ENCODE assay signal across 14 mouse cellular contexts in the genomic region with DNA sequence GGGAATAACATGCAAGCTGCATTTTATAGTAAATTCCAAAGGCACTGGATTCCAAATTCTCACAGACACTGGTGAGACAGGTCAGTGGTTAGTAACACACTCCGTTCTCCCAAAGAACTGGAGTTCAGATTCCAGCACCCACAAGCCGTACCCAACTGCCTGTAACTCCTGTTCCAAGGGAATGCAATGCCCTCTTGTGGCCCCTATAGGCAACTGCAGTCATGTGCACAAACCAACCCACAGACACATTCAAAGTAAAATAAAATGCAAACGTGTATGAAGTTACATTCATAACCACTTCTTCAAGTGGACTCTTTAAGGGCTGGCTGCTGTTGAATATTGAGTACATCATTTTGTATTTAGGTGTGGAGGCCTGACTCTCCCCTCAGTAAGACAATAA.
DNase-seq lines count a peak whose midpoint lies in the region; ATAC-seq and TF ChIP-seq lines count a peak whose summit lies in the region.
"Had no signal": no experiment of that assay in that cellular context is flagged by ENCODE, and none has a peak within 500 bp of the region (broad histone marks: within the 10 kb centered on the region; RNA-seq: fewer than 3 reads in every experiment).

No protein-coding gene starts in this region.

- H3K4me1 ChIP-seq in hindbrain, postnatal 0 days (ENCODE audit: insufficient read depth, low read length): peaks cover 15% of the 10 kb centered on the region; the same call in 1 of the 2 replicates
- peaks cover 18% of the 10 kb centered on the region for H3K4me1 ChIP-seq in hindbrain, embryonic 13.5 days (replicated peaks)
- H3K4me1 ChIP-seq in testis, adult 2 months (ENCODE audit: control insufficient read depth, insufficient read depth, low read length): peaks cover 3% of the 10 kb centered on the region; the same call in 1 of the 2 replicates
- H3K4me1 ChIP-seq in stomach, postnatal 0 days (replicated peaks; ENCODE audit: control insufficient read depth, insufficient read depth): 0 out of 2 replicates have a peak, but pooled peaks cover 3% of the 10 kb centered on the region
- H3K4me1 ChIP-seq in kidney, embryonic 14.5 days (ENCODE audit: control insufficient read depth, insufficient read depth, low read length): no peaks in the 10 kb centered on the region
- H3K4me1 ChIP-seq: embryonic facial prominence, embryonic 12.5 days had no signal

- TF ChIP-seq EP300 in stomach, postnatal 0 days (optimal IDR thresholded peaks at IDR 0.05): no peak

- no peaks in the 10 kb centered on the region for H3K9me3 ChIP-seq in hindbrain, postnatal 0 days (ENCODE audit: low read length)
- no peaks in the 10 kb centered on the region for H3K9me3 ChIP-seq in hindbrain, embryonic 13.5 days
- no peaks in the 10 kb centered on the region for H3K9me3 ChIP-seq in stomach, postnatal 0 days (ENCODE audit: control insufficient read depth, low read length)
- no peaks in the 10 kb centered on the region for H3K9me3 ChIP-seq in kidney, embryonic 14.5 days (ENCODE audit: control insufficient read depth, low read length)
- H3K9me3 ChIP-seq: embryonic facial prominence, embryonic 12.5 days had no signal

- no peak for TF ChIP-seq POLR2A in testis, adult 2 months (IDR thresholded peaks at IDR 0.05; ENCODE audit: control insufficient read depth, low read depth, low read length)

- peak; percentile 42 for TF ChIP-seq CTCF in hindbrain, postnatal 0 days (IDR thresholded peaks at IDR 0.05; ENCODE audit: low read depth)
- peak; percentile 60; the same call in 1 of the 2 replicates for TF ChIP-seq CTCF in testis, adult 2 months (IDR thresholded peaks at IDR 0.05; ENCODE audit: control insufficient read depth, insufficient read depth, insufficient replicate concordance, low read depth, low read length)
- peak; percentile 52 for TF ChIP-seq CTCF in stomach, postnatal 0 days (IDR thresholded peaks at IDR 0.05; ENCODE audit: low read depth)

- ATAC-seq in hindbrain, postnatal 0 days: no peak
- no peak for ATAC-seq in hindbrain, embryonic 13.5 days (ENCODE audit: low FRiP score)
- no peak for ATAC-seq in stomach, postnatal 0 days (ENCODE audit: low FRiP score, low TSS enrichment)
- no peak for ATAC-seq in kidney, embryonic 14.5 days (ENCODE audit: low FRiP score, low TSS enrichment)

- no peak for DNase-seq in hindbrain, postnatal 0 days (ENCODE audit: low spot score)
- no peak for DNase-seq in testis, postnatal 10 days (ENCODE audit: low spot score)
- peak; percentile 70 for DNase-seq in R1 (ENCODE audit: low read depth, low spot score)
- no peak for DNase-seq in stomach, postnatal 0 days (ENCODE audit: low spot score)
- DNase-seq in adrenal gland, postnatal 4 days (ENCODE audit: low spot score in 2 of 2): no peak
- DNase-seq: adrenal gland, postnatal 14 days; cerebellum, adult 9-10 months; kidney, postnatal 4 days had no signal

- H3K27ac ChIP-seq in hindbrain, postnatal 0 days: no peak overlapping the region
- no peak overlapping the region for H3K27ac ChIP-seq in hindbrain, embryonic 13.5 days
- no peak overlapping the region for H3K27ac ChIP-seq in testis, adult 2 months (ENCODE audit: control insufficient read depth, insufficient read depth, low read depth, low read length)
- no peak overlapping the region for H3K27ac ChIP-seq in stomach, postnatal 0 days (replicated peaks)
- H3K27ac ChIP-seq in kidney, embryonic 14.5 days (ENCODE audit: low read depth, low read length): no peak overlapping the region
- H3K27ac ChIP-seq: embryonic facial prominence, embryonic 12.5 days; hindbrain, embryonic 14.5 days had no signal

- H3K27me3 ChIP-seq in hindbrain, postnatal 0 days (ENCODE audit: insufficient read depth, low read length): no peaks in the 10 kb centered on the region
- H3K27me3 ChIP-seq in hindbrain, embryonic 13.5 days: no peaks in the 10 kb centered on the region
- H3K27me3 ChIP-seq in testis, adult 2 months (ENCODE audit: control insufficient read depth, insufficient read depth, low read length): no peaks in the 10 kb centered on the region
- H3K27me3 ChIP-seq in stomach, postnatal 0 days (ENCODE audit: control insufficient read depth, insufficient read depth, low read length): no peaks in the 10 kb centered on the region
- H3K27me3 ChIP-seq in kidney, embryonic 14.5 days (ENCODE audit: control insufficient read depth, insufficient read depth, low read length): no peaks in the 10 kb centered on the region
- H3K27me3 ChIP-seq: embryonic facial prominence, embryonic 12.5 days had no signal

- H3K36me3 ChIP-seq in hindbrain, postnatal 0 days (ENCODE audit: insufficient read depth, low read length): no peaks in the 10 kb centered on the region
- no peaks in the 10 kb centered on the region for H3K36me3 ChIP-seq in hindbrain, embryonic 13.5 days
- no peaks in the 10 kb centered on the region for H3K36me3 ChIP-seq in testis, adult 2 months (ENCODE audit: control insufficient read depth, insufficient read depth, low read length)
- no peaks in the 10 kb centered on the region for H3K36me3 ChIP-seq in stomach, postnatal 0 days (ENCODE audit: control insufficient read depth, insufficient read depth, low read length)
- no peaks in the 10 kb centered on the region for H3K36me3 ChIP-seq in kidney, embryonic 14.5 days (ENCODE audit: control insufficient read depth, insufficient read depth, low read length)
- H3K36me3 ChIP-seq: embryonic facial prominence, embryonic 12.5 days had no signal

- H3K4me3 ChIP-seq in hindbrain, postnatal 0 days (ENCODE audit: low read length): no peak overlapping the region
- no peak overlapping the region for H3K4me3 ChIP-seq in hindbrain, embryonic 13.5 days
- no peak overlapping the region for H3K4me3 ChIP-seq in testis, adult 2 months (ENCODE audit: control insufficient read depth, low read depth, low read length)
- no peak overlapping the region for H3K4me3 ChIP-seq in stomach, postnatal 0 days (ENCODE audit: low read depth, low read length)
- no peak overlapping the region for H3K4me3 ChIP-seq in kidney, embryonic 14.5 days (ENCODE audit: low read length)
- H3K4me3 ChIP-seq: embryonic facial prominence, embryonic 12.5 days had no signal

- WGBS in hindbrain, postnatal 0 days: 92% methylated on average over 3 of the region's 3 CpGs
- 89% methylated on average over 3 of the region's 3 CpGs for WGBS in hindbrain, embryonic 13.5 days
- WGBS in stomach, postnatal 0 days: 90% methylated on average over 3 of the region's 3 CpGs
- WGBS in kidney, embryonic 14.5 days: 90% methylated on average over 3 of the region's 3 CpGs

- no peak overlapping the region for H3K9ac ChIP-seq in hindbrain, postnatal 0 days (replicated peaks; ENCODE audit: low read length)
- no peak overlapping the region for H3K9ac ChIP-seq in hindbrain, embryonic 13.5 days
- H3K9ac ChIP-seq in stomach, postnatal 0 days (ENCODE audit: low read length): no peak overlapping the region
- H3K9ac ChIP-seq in kidney, embryonic 14.5 days (ENCODE audit: low read depth, low read length): no peak overlapping the region
- H3K9ac ChIP-seq: embryonic facial prominence, embryonic 12.5 days; hindbrain, embryonic 14.5 days had no signal

- H3K4me2 ChIP-seq in hindbrain, postnatal 0 days (ENCODE audit: low read depth, low read length): no peak overlapping the region
- H3K4me2 ChIP-seq in hindbrain, embryonic 13.5 days: no peak overlapping the region
- no peak overlapping the region for H3K4me2 ChIP-seq in stomach, postnatal 0 days (replicated peaks; ENCODE audit: low read depth)
- H3K4me2 ChIP-seq in kidney, embryonic 14.5 days (replicated peaks; ENCODE audit: low read depth, low read length): no peak overlapping the region
- H3K4me2 ChIP-seq: embryonic facial prominence, embryonic 12.5 days; heart, embryonic 11.5 days; hindbrain, embryonic 14.5 days had no signal
